Mouse (Mus musculus): ENCODE data around the gene Olfr785. TPM values are rescaled to one million over a fixed set of nuclear protein-coding genes. Genes with fewer than 3 reads are reported as not detected.
"Not testable (repeated sequence)": the region's sequence is repeated elsewhere in the genome, so short reads cannot be mapped to it uniquely, and the experiment has no call there.

Olfr785 gene
- not detected in 2 replicates for polyA plus RNA-seq (2015; fragmentation: Nextera tagmentation; extraction: Ambion mirVana)

DNA sequence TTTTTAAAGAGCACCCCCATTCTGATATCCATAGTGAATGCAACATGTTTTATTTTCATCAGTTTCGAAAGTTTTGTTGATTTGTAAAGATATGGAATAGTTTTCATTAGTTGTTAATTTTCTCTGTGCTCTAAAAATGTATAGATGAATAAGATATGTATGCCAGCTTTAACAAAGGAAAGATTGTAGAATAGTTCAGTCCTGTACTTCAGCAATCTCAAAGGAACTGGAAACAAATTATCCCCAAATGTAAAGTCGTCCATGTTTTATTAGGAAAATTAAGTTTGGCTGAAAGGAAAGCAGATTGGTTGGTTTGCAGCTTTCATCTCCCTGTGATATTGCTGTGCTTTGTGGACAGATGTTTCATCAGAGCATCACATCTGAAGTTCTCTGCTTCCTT lies at the start of gene Olfr785:
Olfr785 (plus strand) TSS at position 301 of the 400 bp plus-strand sequence.
- no peak within 1 kb of the TSS for H3K9ac ChIP-seq (ENCODE audit: low read depth, low read length)
- no peak within 1 kb of the TSS for H3K27ac ChIP-seq (ENCODE audit: low read length)
- H3K4me2 ChIP-seq (ENCODE audit: low read depth, low read length), result no peak within 1 kb of the TSS
- H3K4me1 ChIP-seq (ENCODE audit: control insufficient read depth, low read depth, low read length), result no peaks in the 10 kb centered on the region
- no peak for ATAC-seq (ENCODE audit: low read depth)
- no peak within 1 kb of the TSS for H3K4me3 ChIP-seq (ENCODE audit: low read depth, low read length)
- no peaks in the 10 kb centered on the region for H3K36me3 ChIP-seq (ENCODE audit: control insufficient read depth, insufficient read depth)
- H3K27me3 ChIP-seq (ENCODE audit: control insufficient read depth, insufficient read depth, low read depth, low read length), result no peaks in the 10 kb centered on the region
- no peaks in the 10 kb centered on the region for H3K9me3 ChIP-seq (replicated peaks; ENCODE audit: control insufficient read depth, low read length)
- WGBS (ENCODE audit: insufficient replicate concordance), result 31% methylated on average over 2 of the region's 2 CpGs

DNA sequence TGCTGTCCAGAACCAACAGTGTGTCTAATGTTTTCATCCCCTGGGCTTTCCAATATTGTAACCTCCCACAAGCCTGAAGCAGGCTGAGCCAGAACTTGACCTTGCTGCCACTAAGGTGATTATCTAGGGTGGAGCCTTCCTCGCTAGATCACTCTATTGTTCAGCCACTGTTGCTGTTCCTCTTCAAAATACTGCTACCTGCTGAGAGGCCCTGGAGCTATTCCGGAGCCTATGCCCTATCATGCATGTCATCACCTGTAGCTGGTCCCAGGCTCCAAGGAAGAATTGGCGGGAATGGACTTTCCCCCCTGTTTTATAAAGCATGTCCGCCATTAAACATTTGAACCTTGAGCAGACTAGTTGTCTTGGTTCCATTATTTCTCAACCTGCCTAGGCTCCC lies 48.7 kb upstream of the Olfr785 start:
- not testable (repeated sequence) for H3K27ac ChIP-seq (ENCODE audit: low read length); H3K9ac ChIP-seq (ENCODE audit: low read depth, low read length); ATAC-seq (ENCODE audit: low read depth); H3K4me2 ChIP-seq (ENCODE audit: low read depth, low read length); H3K4me3 ChIP-seq (ENCODE audit: low read depth, low read length); H3K9me3 ChIP-seq (replicated peaks; ENCODE audit: control insufficient read depth, low read length); H3K36me3 ChIP-seq (ENCODE audit: control insufficient read depth, insufficient read depth); H3K27me3 ChIP-seq (ENCODE audit: control insufficient read depth, insufficient read depth, low read depth, low read length); H3K4me1 ChIP-seq (ENCODE audit: control insufficient read depth, low read depth, low read length)
- WGBS (ENCODE audit: insufficient replicate concordance), result 61% methylated on average over 4 of the region's 4 CpGs

DNA sequence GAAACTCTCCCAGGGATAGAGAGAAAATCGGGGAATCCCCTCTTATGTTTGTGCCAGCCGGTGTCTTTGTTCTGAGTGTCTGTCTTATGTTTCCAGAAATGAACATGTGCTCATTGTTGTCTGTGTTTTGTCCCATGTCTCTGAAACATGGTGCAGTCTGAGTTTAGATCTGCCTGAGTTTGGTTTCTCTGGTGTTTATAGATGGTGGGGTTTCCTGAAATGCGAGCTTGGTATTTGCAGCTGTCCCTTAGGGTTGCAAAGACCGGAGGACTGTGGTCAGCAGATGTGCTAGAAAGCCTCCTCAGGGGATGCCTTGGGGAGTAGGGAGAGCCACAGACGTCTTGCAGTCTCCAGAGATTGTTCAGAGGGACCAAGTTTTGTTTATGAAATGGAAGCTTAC lies 47.9 kb upstream of the Olfr785 start:
- 55% methylated on average over 5 of the region's 5 CpGs for whole genome bisulfite sequencing (ENCODE audit: insufficient replicate concordance)
- no peaks in the 10 kb centered on the region for H3K9me3 ChIP-seq (replicated peaks; ENCODE audit: control insufficient read depth, low read length)
- no peak overlapping the region for H3K4me2 ChIP-seq (ENCODE audit: low read depth, low read length)
- no peaks in the 10 kb centered on the region for H3K36me3 ChIP-seq (ENCODE audit: control insufficient read depth, insufficient read depth)
- H3K4me3 ChIP-seq (ENCODE audit: low read depth, low read length), result no peak overlapping the region
- no peak for ATAC-seq (ENCODE audit: low read depth)
- no peak overlapping the region for H3K9ac ChIP-seq (ENCODE audit: low read depth, low read length)
- no peak overlapping the region for H3K27ac ChIP-seq (ENCODE audit: low read length)
- no peaks in the 10 kb centered on the region for H3K4me1 ChIP-seq (ENCODE audit: control insufficient read depth, low read depth, low read length)
- H3K27me3 ChIP-seq (ENCODE audit: control insufficient read depth, insufficient read depth, low read depth, low read length), result no peaks in the 10 kb centered on the region

DNA sequence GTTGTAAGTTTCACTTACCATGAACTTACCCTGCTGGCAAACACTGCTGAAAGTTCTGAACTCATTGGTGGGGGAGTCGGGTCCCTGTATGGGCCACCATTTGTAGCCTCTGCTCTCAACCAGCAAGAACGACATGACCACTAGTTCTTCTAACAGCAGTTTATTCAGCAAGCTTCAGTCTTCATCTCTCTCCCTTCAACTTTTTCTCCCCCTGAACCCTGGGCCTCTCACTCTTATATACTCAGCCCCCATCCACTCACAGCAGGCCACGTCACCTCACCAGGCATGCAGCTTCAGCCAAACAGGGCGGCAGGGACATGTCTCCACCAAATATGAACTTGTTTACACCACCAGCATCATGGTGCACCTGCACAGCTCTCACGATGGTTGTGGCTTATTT lies 31.2 kb upstream of the Olfr785 start:
- H3K36me3 ChIP-seq (ENCODE audit: control insufficient read depth, insufficient read depth); H3K4me2 ChIP-seq (ENCODE audit: low read depth, low read length): not testable (repeated sequence)
- 65% methylated on average over 5 of the region's 5 CpGs for WGBS (ENCODE audit: insufficient replicate concordance)

DNA sequence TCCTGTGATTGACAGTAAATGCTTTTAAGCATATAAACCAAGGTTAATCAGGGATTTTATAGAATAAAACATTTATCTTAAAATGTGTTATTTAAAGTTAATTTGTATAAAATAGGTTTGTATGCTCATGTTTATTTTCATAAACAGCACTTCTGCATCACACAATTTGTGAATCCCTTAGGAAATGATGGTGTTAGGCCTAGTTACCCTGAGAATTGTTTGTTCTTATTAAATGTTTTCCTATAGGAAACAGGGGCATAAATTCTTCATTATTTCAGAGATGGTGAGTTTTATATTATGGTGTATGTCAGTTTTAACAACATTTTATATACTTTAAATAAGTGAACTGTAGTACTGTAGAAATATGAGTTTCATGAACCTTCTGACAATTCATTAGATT lies 21.4 kb upstream of the Olfr785 start, which contains the start of gene Olfr784:
Olfr784 (plus strand) TSS at position 301 of the 400 bp plus-strand sequence.
- no peaks in the 10 kb centered on the region for H3K36me3 ChIP-seq (ENCODE audit: control insufficient read depth, insufficient read depth)
- no peak within 1 kb of the TSS for H3K4me3 ChIP-seq (ENCODE audit: low read depth, low read length)
- H3K27ac ChIP-seq (ENCODE audit: low read length), result no peak within 1 kb of the TSS
- no peak within 1 kb of the TSS for H3K4me2 ChIP-seq (ENCODE audit: low read depth, low read length)
- no peaks in the 10 kb centered on the region for H3K27me3 ChIP-seq (ENCODE audit: control insufficient read depth, insufficient read depth, low read depth, low read length)
- no peak for ATAC-seq (ENCODE audit: low read depth)
- H3K9me3 ChIP-seq (replicated peaks; ENCODE audit: control insufficient read depth, low read length), result no peaks in the 10 kb centered on the region
- H3K9ac ChIP-seq (ENCODE audit: low read depth, low read length), result no peak within 1 kb of the TSS
- no peaks in the 10 kb centered on the region for H3K4me1 ChIP-seq (ENCODE audit: control insufficient read depth, low read depth, low read length)

More for the DNA sequence above, 31.2 kb upstream of the Olfr785 start:
- H3K27ac ChIP-seq (ENCODE audit: low read length); ATAC-seq (ENCODE audit: low read depth); H3K4me1 ChIP-seq (ENCODE audit: control insufficient read depth, low read depth, low read length); H3K9me3 ChIP-seq (replicated peaks; ENCODE audit: control insufficient read depth, low read length); H3K9ac ChIP-seq (ENCODE audit: low read depth, low read length); H3K4me3 ChIP-seq (ENCODE audit: low read depth, low read length); H3K27me3 ChIP-seq (ENCODE audit: control insufficient read depth, insufficient read depth, low read depth, low read length): not testable (repeated sequence)

DNA sequence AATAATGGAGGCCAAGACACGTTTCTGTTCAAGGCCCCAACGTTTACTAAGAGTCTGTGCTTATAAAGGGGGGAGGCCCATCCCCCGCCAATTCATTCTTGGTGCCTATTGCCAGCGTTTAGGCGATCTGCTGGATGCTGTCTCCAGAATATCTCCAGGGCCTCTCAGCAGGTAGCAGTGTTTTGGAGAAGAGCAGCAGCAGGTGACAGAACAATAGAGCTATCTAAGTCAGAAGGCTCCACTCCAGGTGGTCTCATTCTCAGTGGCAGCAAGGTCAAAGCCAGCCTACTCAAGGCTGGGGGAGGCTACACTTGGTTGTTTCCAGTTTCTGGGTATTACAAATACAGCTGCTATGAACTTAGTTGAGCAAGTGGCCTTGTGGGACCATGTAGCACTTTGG lies 4.3 kb upstream of the Olfr785 start:
- no peak overlapping the region for H3K27ac ChIP-seq (ENCODE audit: low read length)
- no peak overlapping the region for H3K4me2 ChIP-seq (ENCODE audit: low read depth, low read length)
- no peak overlapping the region for H3K9ac ChIP-seq (ENCODE audit: low read depth, low read length)
- no peaks in the 10 kb centered on the region for H3K27me3 ChIP-seq (ENCODE audit: control insufficient read depth, insufficient read depth, low read depth, low read length)
- no peaks in the 10 kb centered on the region for H3K9me3 ChIP-seq (replicated peaks; ENCODE audit: control insufficient read depth, low read length)
- no peak for ATAC-seq (ENCODE audit: low read depth)
- H3K4me3 ChIP-seq (ENCODE audit: low read depth, low read length), result no peak overlapping the region
- no peaks in the 10 kb centered on the region for H3K4me1 ChIP-seq (ENCODE audit: control insufficient read depth, low read depth, low read length)
- no peaks in the 10 kb centered on the region for H3K36me3 ChIP-seq (ENCODE audit: control insufficient read depth, insufficient read depth)
- WGBS (ENCODE audit: insufficient replicate concordance), result 43% methylated on average over 5 of the region's 5 CpGs

DNA sequence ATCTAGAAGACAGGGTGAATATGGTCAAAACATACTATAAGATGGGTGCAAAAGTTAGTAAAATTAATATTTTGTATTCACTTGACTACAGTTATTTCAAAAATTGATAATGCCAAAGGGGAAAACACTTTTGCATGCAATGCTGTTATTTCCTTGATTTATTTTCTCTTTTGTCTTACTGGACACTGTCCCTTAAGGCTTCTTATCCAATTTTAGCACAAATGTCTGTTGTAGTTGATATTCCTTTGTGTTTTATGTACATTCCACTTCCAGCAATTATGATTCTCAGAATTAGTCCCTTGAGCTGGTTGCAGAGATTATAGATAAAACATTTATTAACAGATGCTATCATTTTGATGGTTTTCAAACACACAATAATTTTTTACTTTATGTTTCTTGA lies 21.8 kb downstream of the Olfr785 start, which contains the start of gene Olfr786:
Olfr786 (plus strand) TSS at position 301 of the 400 bp plus-strand sequence.
- no peak within 1 kb of the TSS for H3K9ac ChIP-seq (ENCODE audit: low read depth, low read length)
- H3K4me1 ChIP-seq (ENCODE audit: control insufficient read depth, low read depth, low read length), result no peaks in the 10 kb centered on the region
- no peaks in the 10 kb centered on the region for H3K9me3 ChIP-seq (replicated peaks; ENCODE audit: control insufficient read depth, low read length)
- no peaks in the 10 kb centered on the region for H3K36me3 ChIP-seq (ENCODE audit: control insufficient read depth, insufficient read depth)
- no peak within 1 kb of the TSS for H3K4me3 ChIP-seq (ENCODE audit: low read depth, low read length)
- no peaks in the 10 kb centered on the region for H3K27me3 ChIP-seq (ENCODE audit: control insufficient read depth, insufficient read depth, low read depth, low read length)
- no peak for ATAC-seq (ENCODE audit: low read depth)
- no peak within 1 kb of the TSS for H3K27ac ChIP-seq (ENCODE audit: low read length)
- no peak within 1 kb of the TSS for H3K4me2 ChIP-seq (ENCODE audit: low read depth, low read length)

Other genes with a start within 250 kb of the Olfr785 start
- gene Olfr771, start 240.7 kb upstream of the Olfr785 start, polyA plus RNA-seq (2015; fragmentation: Nextera tagmentation; extraction: Ambion mirVana), result not detected in 2 replicates
- not detected in 2 replicates for gene Olfr772, start 227.5 kb upstream of the Olfr785 start, polyA plus RNA-seq (2015; fragmentation: Nextera tagmentation; extraction: Ambion mirVana)
- gene Olfr773, start 218.0 kb upstream of the Olfr785 start, polyA plus RNA-seq (2015; fragmentation: Nextera tagmentation; extraction: Ambion mirVana), result not detected in 2 replicates
- gene Olfr774, start 169.2 kb upstream of the Olfr785 start, polyA plus RNA-seq (2015; fragmentation: Nextera tagmentation; extraction: Ambion mirVana), result not detected in 2 replicates
- not detected in 2 replicates for gene Olfr775, start 157.0 kb upstream of the Olfr785 start, polyA plus RNA-seq (2015; fragmentation: Nextera tagmentation; extraction: Ambion mirVana)
- not detected in 2 replicates for gene Olfr776, start 146.3 kb upstream of the Olfr785 start, polyA plus RNA-seq (2015; fragmentation: Nextera tagmentation; extraction: Ambion mirVana)
- not detected in 2 replicates for gene Olfr777, start 133.9 kb upstream of the Olfr785 start, polyA plus RNA-seq (2015; fragmentation: Nextera tagmentation; extraction: Ambion mirVana)
- not detected in 2 replicates for gene Olfr780, start 87.3 kb upstream of the Olfr785 start, polyA plus RNA-seq (2015; fragmentation: Nextera tagmentation; extraction: Ambion mirVana)
- not detected in 2 replicates for gene Olfr781, start 76.6 kb upstream of the Olfr785 start, polyA plus RNA-seq (2015; fragmentation: Nextera tagmentation; extraction: Ambion mirVana)
- not detected in 2 replicates for gene Olfr782, start 56.6 kb upstream of the Olfr785 start, polyA plus RNA-seq (2015; fragmentation: Nextera tagmentation; extraction: Ambion mirVana)
- gene Olfr784, start 21.3 kb upstream of the Olfr785 start, polyA plus RNA-seq (2015; fragmentation: Nextera tagmentation; extraction: Ambion mirVana), result 0.04 TPM in 1 of 2 replicates, not detected in the other
- not detected in 2 replicates for gene Olfr786, start 21.9 kb downstream of the Olfr785 start, polyA plus RNA-seq (2015; fragmentation: Nextera tagmentation; extraction: Ambion mirVana)
- gene Olfr787, start 56.4 kb downstream of the Olfr785 start, polyA plus RNA-seq (2015; fragmentation: Nextera tagmentation; extraction: Ambion mirVana), result not detected in 2 replicates
- not detected in 2 replicates for gene Olfr788, start 65.6 kb downstream of the Olfr785 start, polyA plus RNA-seq (2015; fragmentation: Nextera tagmentation; extraction: Ambion mirVana)
- gene Olfr789, start 79.3 kb downstream of the Olfr785 start, polyA plus RNA-seq (2015; fragmentation: Nextera tagmentation; extraction: Ambion mirVana), result not detected in 2 replicates
- not detected in 2 replicates for gene Olfr790, start 93.1 kb downstream of the Olfr785 start, polyA plus RNA-seq (2015; fragmentation: Nextera tagmentation; extraction: Ambion mirVana)
- gene Olfr791, start 116.4 kb downstream of the Olfr785 start, polyA plus RNA-seq (2015; fragmentation: Nextera tagmentation; extraction: Ambion mirVana), result not detected in 2 replicates
- gene Olfr792, start 133.7 kb downstream of the Olfr785 start, polyA plus RNA-seq (2015; fragmentation: Nextera tagmentation; extraction: Ambion mirVana), result not detected in 2 replicates
- gene Olfr794, start 162.2 kb downstream of the Olfr785 start, polyA plus RNA-seq (2015; fragmentation: Nextera tagmentation; extraction: Ambion mirVana), result not detected in 2 replicates
- gene Olfr796, start 207.1 kb downstream of the Olfr785 start, polyA plus RNA-seq (2015; fragmentation: Nextera tagmentation; extraction: Ambion mirVana), result not detected in 2 replicates
- gene Olfr798, start 222.5 kb downstream of the Olfr785 start, polyA plus RNA-seq (2015; fragmentation: Nextera tagmentation; extraction: Ambion mirVana), result not detected in 2 replicates
- gene Olfr799, start 232.1 kb downstream of the Olfr785 start, polyA plus RNA-seq (2015; fragmentation: Nextera tagmentation; extraction: Ambion mirVana), result not detected in 2 replicates